Mouse (Mus musculus): ENCODE data around the gene Ebf1.

- TF ChIP-seq POLR2A (IDR thresholded peaks at IDR 0.05; ENCODE audit: insufficient read depth, low read length) (no peak), CTCF (IDR thresholded peaks at IDR 0.05; ENCODE audit: low read depth, low read length) (no peak)
Observed at GRCm38 (mm10) chr11:44725732-44726131, 108.6 kb downstream of the Ebf1 start.
